In genomic region chr12:98075580-98075979, GRCm38 (mm10) we compare ENCODE assay signal across 29 mouse cellular contexts.
"Had no signal": no experiment of that assay in that cellular context is flagged by ENCODE, and none has a peak within 500 bp of the region (broad histone marks: within the 10 kb centered on the region; RNA-seq: fewer than 3 reads in every experiment).

No protein-coding gene starts in this region.

- H3K4me1 ChIP-seq: embryonic facial prominence, embryonic 10.5 days; embryonic facial prominence, embryonic 12.5 days; embryonic facial prominence, embryonic 13.5 days; embryonic facial prominence, embryonic 15.5 days; forebrain, embryonic 10.5 days; forebrain, embryonic 12.5 days; forebrain, embryonic 13.5 days; forebrain, embryonic 15.5 days had no signal

- ATAC-seq: forebrain, embryonic 13.5 days; forebrain, embryonic 14.5 days; forebrain, embryonic 15.5 days; forebrain, embryonic 16.5 days; forebrain, postnatal 0 days had no signal

- H3K36me3 ChIP-seq: embryonic facial prominence, embryonic 10.5 days; embryonic facial prominence, embryonic 12.5 days; embryonic facial prominence, embryonic 13.5 days; embryonic facial prominence, embryonic 15.5 days; forebrain, embryonic 10.5 days; forebrain, embryonic 12.5 days; forebrain, embryonic 15.5 days had no signal

- H3K27me3 ChIP-seq: embryonic facial prominence, embryonic 12.5 days; embryonic facial prominence, embryonic 13.5 days; embryonic facial prominence, embryonic 15.5 days; forebrain, embryonic 12.5 days; forebrain, embryonic 13.5 days; forebrain, embryonic 15.5 days had no signal

- DNase-seq: cerebellum, adult 2 months; cerebellum, adult 8-10 months; cerebellum, adult 9-10 months; cerebellum, adult 9-11 months; cerebellum, postnatal 10 days; cerebellum, postnatal 14 days; cerebellum, postnatal 25 days; cerebellum, postnatal 36 days; embryo, embryonic 11 days; forebrain, postnatal 0 days; gastrocnemius, adult 2 months; gastrocnemius, postnatal 10 days; gastrocnemius, postnatal 14 days; gastrocnemius, postnatal 25 days; gastrocnemius, postnatal 36 days; heart, adult 11 months; heart, adult 18-20 months; heart, adult 2 months had no signal

- H3K4me3 ChIP-seq: embryonic facial prominence, embryonic 10.5 days; embryonic facial prominence, embryonic 12.5 days; embryonic facial prominence, embryonic 13.5 days; embryonic facial prominence, embryonic 15.5 days; erythroblast, embryonic 14.5 days; forebrain, embryonic 10.5 days; forebrain, embryonic 12.5 days; forebrain, embryonic 13.5 days; forebrain, embryonic 15.5 days; gastrocnemius, adult 2 months; heart, adult 2 months had no signal

- H3K4me2 ChIP-seq: embryonic facial prominence, embryonic 12.5 days; embryonic facial prominence, embryonic 13.5 days; embryonic facial prominence, embryonic 15.5 days; forebrain, embryonic 12.5 days; forebrain, embryonic 13.5 days; forebrain, embryonic 15.5 days had no signal

- H3K27ac ChIP-seq: embryonic facial prominence, embryonic 10.5 days; embryonic facial prominence, embryonic 12.5 days; embryonic facial prominence, embryonic 13.5 days; embryonic facial prominence, embryonic 15.5 days; forebrain, embryonic 10.5 days; forebrain, embryonic 12.5 days; forebrain, embryonic 13.5 days; forebrain, embryonic 15.5 days; gastrocnemius, adult 2 months; heart, adult 2 months had no signal

- H3K9ac ChIP-seq: embryonic facial prominence, embryonic 12.5 days; embryonic facial prominence, embryonic 13.5 days; embryonic facial prominence, embryonic 15.5 days; forebrain, embryonic 12.5 days; forebrain, embryonic 13.5 days; forebrain, embryonic 15.5 days; forebrain, postnatal 0 days had no signal

- H3K9me3 ChIP-seq: embryonic facial prominence, embryonic 10.5 days; embryonic facial prominence, embryonic 12.5 days; embryonic facial prominence, embryonic 15.5 days; forebrain, embryonic 10.5 days; forebrain, embryonic 12.5 days; forebrain, embryonic 13.5 days; forebrain, embryonic 15.5 days had no signal
